Comparison of ENCODE assay signal across 9 mouse cellular contexts in genomic region chr3:89448720-89449537, GRCm38 (mm10). TPM values are rescaled to one million over a fixed set of nuclear protein-coding genes. Genes with fewer than 3 reads are reported as not detected.
DNase-seq lines count a peak whose midpoint lies in the region; ATAC-seq and TF ChIP-seq lines count a peak whose summit lies in the region.
"Had no signal": no experiment of that assay in that cellular context is flagged by ENCODE, and none has a peak within 500 bp of the region (broad histone marks: within the 10 kb centered on the region; RNA-seq: fewer than 3 reads in every experiment).

No protein-coding gene starts in this region.

- peaks cover 8% of the 10 kb centered on the region for H3K36me3 ChIP-seq in heart, embryonic 11.5 days (ENCODE audit: control insufficient read depth, insufficient read depth, low read length)
- H3K36me3 ChIP-seq in midbrain, postnatal 0 days (ENCODE audit: insufficient read depth, low read length), result no peaks in the 10 kb centered on the region

- no peaks in the 10 kb centered on the region for H3K9me3 ChIP-seq in heart, embryonic 11.5 days (replicated peaks; ENCODE audit: control insufficient read depth, low read length)
- H3K9me3 ChIP-seq in midbrain, postnatal 0 days (ENCODE audit: low read length), result no peaks in the 10 kb centered on the region
- H3K9me3 ChIP-seq: embryonic facial prominence, embryonic 12.5 days had no signal

- H3K27me3 ChIP-seq in heart, embryonic 11.5 days (ENCODE audit: control insufficient read depth, insufficient read depth, low read length), result no peaks in the 10 kb centered on the region
- no peaks in the 10 kb centered on the region for H3K27me3 ChIP-seq in midbrain, postnatal 0 days (ENCODE audit: insufficient read depth, low read length)
- H3K27me3 ChIP-seq: embryonic facial prominence, embryonic 12.5 days had no signal

- H3K9ac ChIP-seq in heart, embryonic 11.5 days (ENCODE audit: low read depth, low read length), result 0 out of 2 replicates have a peak overlapping the region, but pooled peaks have one; percentile 16
- H3K9ac ChIP-seq in midbrain, postnatal 0 days (replicated peaks; ENCODE audit: low read length, poor library complexity, severe bottlenecking), result no peak overlapping the region
- H3K9ac ChIP-seq: embryonic facial prominence, embryonic 12.5 days had no signal

- H3K27ac ChIP-seq in heart, embryonic 11.5 days (ENCODE audit: low read depth, low read length), result peak overlapping the region; percentile 80
- no peak overlapping the region for H3K27ac ChIP-seq in midbrain, postnatal 0 days (ENCODE audit: low read depth, low read length)
- H3K27ac ChIP-seq: embryonic facial prominence, embryonic 12.5 days had no signal

- ATAC-seq in heart, embryonic 11.5 days (replicated peaks; ENCODE audit: insufficient number of reproducible peaks, low FRiP score, low TSS enrichment), result peak; percentile 55; the same call in 1 of the 2 replicates
- ATAC-seq in midbrain, postnatal 0 days (ENCODE audit: low FRiP score), result 0 out of 2 replicates have a peak, but pooled peaks have one; percentile 18

- 43% methylated on average over 13 of the region's 13 CpGs for WGBS in heart, embryonic 11.5 days (ENCODE audit: insufficient replicate concordance)
- WGBS in midbrain, postnatal 0 days, result 73% methylated on average over 13 of the region's 13 CpGs

- H3K4me3 ChIP-seq in heart, embryonic 11.5 days (ENCODE audit: low read depth, low read length), result no peak overlapping the region
- no peak overlapping the region for H3K4me3 ChIP-seq in midbrain, postnatal 0 days (ENCODE audit: low read depth, low read length)
- H3K4me3 ChIP-seq: embryonic facial prominence, embryonic 12.5 days had no signal

- DNase-seq in ovary, adult 18-20 months (ENCODE audit: low spot score), result peak; percentile 67
- DNase-seq in ovary, postnatal 10 days (ENCODE audit: low spot score), result no peak
- peak; percentile 33 for DNase-seq in T-cell, adult 2 months (ENCODE audit: low spot score)
- DNase-seq in kidney, postnatal 14 days, result peak; percentile 82
- peak; percentile 34 for DNase-seq in midbrain, postnatal 0 days (ENCODE audit: low spot score)
- no peak for DNase-seq in frontal cortex, postnatal 36 days (ENCODE audit: low spot score in 2 of 2)
- no peak for DNase-seq in layer of hippocampus, postnatal 25 days (ENCODE audit: extremely low spot score in 1 of 2, low spot score in 1 of 2)

- no peak for TF ChIP-seq CTCF in midbrain, postnatal 0 days (IDR thresholded peaks at IDR 0.05)

- peak overlapping the region; percentile 38 for H3K4me2 ChIP-seq in heart, embryonic 11.5 days
- H3K4me2 ChIP-seq in midbrain, postnatal 0 days (ENCODE audit: low read depth, low read length, poor library complexity, severe bottlenecking), result no peak overlapping the region
- H3K4me2 ChIP-seq: embryonic facial prominence, embryonic 12.5 days had no signal

- peaks cover 33% of the 10 kb centered on the region for H3K4me1 ChIP-seq in heart, embryonic 11.5 days (ENCODE audit: control insufficient read depth, insufficient read depth, low read length)
- H3K4me1 ChIP-seq in midbrain, postnatal 0 days (ENCODE audit: insufficient read depth, low read length), result peaks cover 5% of the 10 kb centered on the region; the same call in 1 of the 2 replicates

RNA-seq across cellular contexts. Expression of gene Pmvk, which starts 5.4 kb away (rescaled TPM):
- polyA plus RNA-seq in heart, embryonic 11.5 days (2014; fragmentation: Nextera tagmentation; extraction: Ambion mirVana), result 50.4 and 57.2 TPM in 2 replicates
- total RNA-seq in midbrain, postnatal 0 days (2014; rRNA removed), result 90.8 and 121 TPM in 2 replicates
- polyA plus RNA-seq in midbrain, postnatal 0 days (2015; fragmentation: Nextera tagmentation; extraction: Ambion mirVana), result 124 and 135 TPM in 2 replicates
- total RNA-seq in layer of hippocampus, postnatal 25 days (2021), result 10 to 100 TPM; 31.3 to 37.9 TPM

RNA-seq across cellular contexts. Expression of gene Pbxip1, which starts 12.4 kb away (rescaled TPM):
- 28.6 and 35.9 TPM in 2 replicates for polyA plus RNA-seq in heart, embryonic 11.5 days (2014; fragmentation: Nextera tagmentation; extraction: Ambion mirVana)
- total RNA-seq in midbrain, postnatal 0 days (2014; rRNA removed), result 18.5 and 21.3 TPM in 2 replicates
- 18.8 and 21.8 TPM in 2 replicates for polyA plus RNA-seq in midbrain, postnatal 0 days (2015; fragmentation: Nextera tagmentation; extraction: Ambion mirVana)
- total RNA-seq in layer of hippocampus, postnatal 25 days (2021), result 10 to 100 TPM; 40.0 to 46.4 TPM

RNA-seq across cellular contexts. Expression of gene Pygo2, which starts 18.9 kb away (rescaled TPM):
- polyA plus RNA-seq in heart, embryonic 11.5 days (2014; fragmentation: Nextera tagmentation; extraction: Ambion mirVana), result 31.1 and 33.7 TPM in 2 replicates
- 77.8 and 91.3 TPM in 2 replicates for total RNA-seq in midbrain, postnatal 0 days (2014; rRNA removed)
- polyA plus RNA-seq in midbrain, postnatal 0 days (2015; fragmentation: Nextera tagmentation; extraction: Ambion mirVana), result 38.5 and 40.4 TPM in 2 replicates
- total RNA-seq in layer of hippocampus, postnatal 25 days (2021), result 10 to 100 TPM; 55.4 to 59.7 TPM

RNA-seq across cellular contexts. Expression of gene Shc1, which starts 30.7 kb away (rescaled TPM):
- 42.3 and 51.5 TPM in 2 replicates for polyA plus RNA-seq in heart, embryonic 11.5 days (2014; fragmentation: Nextera tagmentation; extraction: Ambion mirVana)
- total RNA-seq in midbrain, postnatal 0 days (2014; rRNA removed), result 21.7 and 24.9 TPM in 2 replicates
- 11.0 and 12.7 TPM in 2 replicates for polyA plus RNA-seq in midbrain, postnatal 0 days (2015; fragmentation: Nextera tagmentation; extraction: Ambion mirVana)
- 10 to 100 TPM; 11.9 to 13.5 TPM for total RNA-seq in layer of hippocampus, postnatal 25 days (2021)

RNA-seq across cellular contexts. Expression of gene Cks1b, which starts 30.7 kb away (rescaled TPM):
- 399 and 411 TPM in 2 replicates for polyA plus RNA-seq in heart, embryonic 11.5 days (2014; fragmentation: Nextera tagmentation; extraction: Ambion mirVana)
- total RNA-seq in midbrain, postnatal 0 days (2014; rRNA removed), result 22.4 and 29.2 TPM in 2 replicates
- 68.6 and 69.6 TPM in 2 replicates for polyA plus RNA-seq in midbrain, postnatal 0 days (2015; fragmentation: Nextera tagmentation; extraction: Ambion mirVana)
- total RNA-seq in layer of hippocampus, postnatal 25 days (2021), result 1 to 10 TPM; 2.4 to 3.0 TPM

Comparison
In these comparisons a context has a peak if more than half of its experiments do, and no peak if none do; other contexts are left out.
1. DNase-seq: peak in ovary, adult 18-20 months (single experiment), T-cell, adult 2 months (single experiment), kidney, postnatal 14 days (single experiment) and midbrain, postnatal 0 days (single experiment); none in ovary, postnatal 10 days (single experiment), frontal cortex, postnatal 36 days (0 of 2) and layer of hippocampus, postnatal 25 days (0 of 2).